Mouse (Mus musculus) hindbrain, embryonic 16.5 days (tissue): ENCODE results near the gene Plscr3. TPM values are rescaled to one million over a fixed set of nuclear protein-coding genes. Genes with fewer than 3 reads are reported as not detected.

Experiments
- ATAC-seq: fragments of 200-750 bp; cut with Nextera tagmentation; 2 replicates; pipeline ENCODE4 v1.8.0; 2017; ENCODE audit warnings: moderate TSS enrichment, moderate library complexity
- H3K27ac ChIP-seq: fragments of 300-500 bp; sonication (generic); 2 replicates; pipeline ENCODE4 v1.5.1; 2014; ENCODE audit warnings: low read depth, mild to moderate bottlenecking, control low read depth, low read length, moderate library complexity
- H3K27me3 ChIP-seq: fragments of 300-500 bp; sonication (generic); replicated peaks from 2 replicates; pipeline ENCODE4 v1.6.1; 2014; ENCODE audit warnings: low read length; ENCODE audit not compliant: control insufficient read depth, insufficient read depth
- H3K36me3 ChIP-seq: fragments of 300-500 bp; sonication (generic); 2 replicates; pipeline ENCODE4 v1.6.1; 2014; ENCODE audit warnings: mild to moderate bottlenecking, low read length, moderate library complexity, mixed read lengths; ENCODE audit not compliant: control insufficient read depth, insufficient read depth
- H3K4me1 ChIP-seq: fragments of 300-500 bp; sonication (generic); 2 replicates; pipeline ENCODE4 v1.6.1; 2014; ENCODE audit warnings: low read depth, low read length; ENCODE audit not compliant: control insufficient read depth, insufficient read depth
- H3K4me2 ChIP-seq: fragments of 300-500 bp; sonication (generic); 2 replicates; pipeline ENCODE4 v1.6.1; 2014; ENCODE audit warnings: mild to moderate bottlenecking, low read length, control low read depth, moderate library complexity
- H3K4me3 ChIP-seq: fragments of 300-500 bp; sonication (generic); 2 replicates; pipeline ENCODE4 v1.5.1; 2014; ENCODE audit warnings: mild to moderate bottlenecking, low read length, control low read depth, moderate library complexity
- H3K9ac ChIP-seq: fragments of 300-500 bp; sonication (generic); 2 replicates; pipeline ENCODE4 v1.6.1; 2014; ENCODE audit warnings: low read depth, mild to moderate bottlenecking, control low read depth, low read length, moderate library complexity
- H3K9me3 ChIP-seq: fragments of 300-500 bp; sonication (generic); 2 replicates; pipeline ENCODE4 v1.6.1; 2014; ENCODE audit warnings: mild to moderate bottlenecking, low read length, moderate library complexity; ENCODE audit not compliant: control insufficient read depth
- WGBS: fragments of 180-500 bp; shearing (Covaris S2); extraction: QIAGEN DNeasy Blood & Tissue Kit; methylation state at CpG from one replicate; pipeline ENCODE4 v1.1.7; 2014; 5-methylcytosine and 5-hydroxymethylcytosine counted together
- polyA plus RNA-seq: library from polyadenylated mRNA; unstranded; fragments of >200 nt; fragmentation: Nextera tagmentation; extraction: Ambion mirVana; gene quantifications from 2 replicates; pipeline ENCODE4 v1.2.1, GENCODE M21; 2015

Plscr3 gene
- polyA plus RNA-seq, result 37.3 and 48.6 TPM in 2 replicates

DNA sequence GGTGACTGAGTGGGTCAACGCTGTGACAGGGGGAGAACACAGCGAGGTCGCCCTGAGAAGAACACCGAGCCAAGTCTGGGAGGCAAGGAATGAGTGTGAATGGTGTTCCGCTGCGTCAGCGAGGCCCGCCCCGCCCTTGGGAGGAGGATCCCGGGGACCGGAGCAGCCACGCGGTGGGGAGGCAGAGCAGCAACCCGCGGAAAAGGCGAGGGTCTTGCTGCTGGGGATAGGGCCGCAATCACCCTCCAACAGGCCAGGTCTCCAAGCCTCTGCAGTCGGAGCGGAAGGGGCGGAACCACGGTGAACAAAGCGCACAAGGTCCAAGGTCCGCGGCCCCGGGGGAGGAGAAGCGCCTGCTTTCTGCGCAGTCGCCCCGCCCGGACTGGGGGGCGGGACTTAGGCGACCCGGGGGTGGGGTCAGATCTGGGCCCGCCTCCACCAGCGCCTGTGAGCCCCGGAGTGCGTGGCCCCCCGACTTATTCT lies at the start of gene Plscr3:
TSS of gene Plscr3 (plus strand) at position 179 of the 483 bp plus-strand sequence.
- Histone ChIP-seq H3K9me3 (no peaks in the 10 kb centered on the region), H3K4me1 (peaks cover 18% of the 10 kb centered on the region), H3K9ac (peak within 1 kb of the TSS; percentile 86), H3K27me3 (no peaks in the 10 kb centered on the region), H3K36me3 (peaks cover 13% of the 10 kb centered on the region), H3K4me2 (peak within 1 kb of the TSS; percentile 97), H3K4me3 (peak within 1 kb of the TSS; percentile 72), H3K27ac (peak within 1 kb of the TSS; percentile 96)
- 0% methylated on average over 29 of the region's 38 CpGs for WGBS
- ATAC-seq, result peak; percentile 94

DNA sequence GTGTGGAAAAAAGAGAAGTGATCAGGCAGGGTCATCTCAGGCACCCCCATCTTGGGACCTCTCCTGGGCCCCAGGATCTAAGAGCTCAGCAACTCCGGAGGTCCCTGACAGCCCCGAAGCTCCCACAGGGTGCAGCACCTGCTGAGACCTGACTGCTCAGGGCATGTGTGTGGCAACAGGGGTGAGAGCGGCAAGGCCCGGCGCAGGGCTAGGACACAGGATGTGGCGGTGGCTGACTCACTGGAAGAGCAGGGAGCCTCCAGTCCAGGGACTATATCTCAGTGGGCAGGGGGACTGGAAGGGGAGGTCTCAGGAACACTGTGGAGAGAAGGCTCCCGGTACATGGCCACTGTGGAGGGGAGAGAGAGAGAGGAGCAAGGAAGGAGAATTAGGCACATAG lies 48.3 kb upstream of the Plscr3 start:
- H3K36me3 ChIP-seq, result no peaks in the 10 kb centered on the region
- H3K27me3 ChIP-seq, result peaks cover 4% of the 10 kb centered on the region
- peaks cover 35% of the 10 kb centered on the region for H3K4me1 ChIP-seq
- 88% methylated on average over 7 of the region's 7 CpGs for WGBS
- H3K9me3 ChIP-seq, result no peaks in the 10 kb centered on the region
- no peak overlapping the region for H3K27ac ChIP-seq
- H3K9ac ChIP-seq, result no peak overlapping the region
- no peak overlapping the region for H3K4me2 ChIP-seq
- H3K4me3 ChIP-seq, result no peak overlapping the region
- ATAC-seq, result no peak

DNA sequence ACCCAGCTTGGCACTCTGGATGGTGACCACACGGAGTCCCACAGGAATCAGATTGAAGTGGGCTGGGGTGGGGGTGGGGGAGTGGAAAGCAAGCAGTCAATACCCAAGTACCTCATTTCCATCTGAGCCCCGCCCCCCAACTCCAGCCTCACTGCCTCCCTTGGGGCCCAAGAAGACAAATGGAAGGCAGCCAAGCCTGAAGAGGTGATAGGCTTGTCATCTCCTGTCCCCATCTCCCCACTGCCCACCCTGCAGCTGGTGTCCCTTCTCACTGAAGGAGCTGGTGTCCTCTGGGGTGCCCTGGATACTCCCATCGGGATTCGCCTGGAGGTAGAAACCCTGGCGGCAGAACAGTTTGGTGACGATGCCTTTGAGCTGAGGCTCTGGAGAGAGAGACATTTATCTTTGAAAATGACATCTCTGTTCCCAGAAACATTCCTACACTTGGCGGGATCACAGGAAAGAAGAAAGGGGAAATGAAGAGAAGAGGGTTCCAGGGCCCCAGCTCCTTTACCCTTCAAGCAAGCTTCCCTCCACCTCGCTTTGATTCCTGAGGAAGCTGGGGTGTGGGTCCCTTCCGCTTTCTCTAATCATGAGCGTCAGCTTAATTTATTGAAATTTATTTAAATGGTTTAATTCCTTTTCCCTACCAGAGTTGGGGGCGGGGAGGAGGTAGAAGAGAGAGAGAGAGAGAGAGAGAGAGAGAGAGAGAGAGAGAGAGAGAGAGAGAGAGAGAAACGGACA lies 46.6 kb upstream of the Plscr3 start:
- WGBS, result 16% methylated on average over 12 of the region's 12 CpGs
- peak overlapping the region; percentile 95 for H3K27ac ChIP-seq
- no peaks in the 10 kb centered on the region for H3K9me3 ChIP-seq
- H3K4me2 ChIP-seq, result peak overlapping the region; percentile 85
- peak overlapping the region; percentile 61 for H3K4me3 ChIP-seq
- H3K9ac ChIP-seq, result peak overlapping the region; percentile 85
- H3K36me3 ChIP-seq, result no peaks in the 10 kb centered on the region
- no peak for ATAC-seq
- H3K27me3 ChIP-seq, result peaks cover 2% of the 10 kb centered on the region
- H3K4me1 ChIP-seq, result peaks cover 49% of the 10 kb centered on the region

GRCm38 (mm10) chr11:69800138-69800391 lies 46.1 kb upstream of the Plscr3 start:
- ATAC-seq, result peak; percentile 1; the same call in 1 of the 2 replicates
- H3K9ac ChIP-seq, result peak overlapping the region; percentile 85
- peak overlapping the region; percentile 61 for H3K4me3 ChIP-seq
- peaks cover 54% of the 10 kb centered on the region for H3K4me1 ChIP-seq
- no peaks in the 10 kb centered on the region for H3K9me3 ChIP-seq
- H3K27me3 ChIP-seq, result peaks cover 7% of the 10 kb centered on the region
- H3K4me2 ChIP-seq, result peak overlapping the region; percentile 85
- no peaks in the 10 kb centered on the region for H3K36me3 ChIP-seq
- H3K27ac ChIP-seq, result peak overlapping the region; percentile 95
- under 1% methylated on average over 11 of the region's 11 CpGs for WGBS

- WGBS, result 0% methylated on average over 34 of the region's 36 CpGs
- peak overlapping the region; percentile 85 for H3K4me2 ChIP-seq
- H3K36me3 ChIP-seq, result no peaks in the 10 kb centered on the region
- peak; percentile 81 for ATAC-seq
- peaks cover 52% of the 10 kb centered on the region for H3K4me1 ChIP-seq
- peak overlapping the region; percentile 95 for H3K27ac ChIP-seq
- peak overlapping the region; percentile 85 for H3K9ac ChIP-seq
- H3K4me3 ChIP-seq, result peak overlapping the region; percentile 61
- no peaks in the 10 kb centered on the region for H3K9me3 ChIP-seq
- peaks cover 7% of the 10 kb centered on the region for H3K27me3 ChIP-seq
Observed at GRCm38 (mm10) chr11:69800392-69801197, 45.6 kb upstream of the Plscr3 start.

- WGBS, result under 1% methylated on average over 33 of the region's 33 CpGs
- no peak for ATAC-seq
Observed at GRCm38 (mm10) chr11:69801379-69801977, 44.7 kb upstream of the Plscr3 start, which contains the start of gene Fgf11. Fgf11 (minus strand) TSS chr11:69801857.

DNA sequence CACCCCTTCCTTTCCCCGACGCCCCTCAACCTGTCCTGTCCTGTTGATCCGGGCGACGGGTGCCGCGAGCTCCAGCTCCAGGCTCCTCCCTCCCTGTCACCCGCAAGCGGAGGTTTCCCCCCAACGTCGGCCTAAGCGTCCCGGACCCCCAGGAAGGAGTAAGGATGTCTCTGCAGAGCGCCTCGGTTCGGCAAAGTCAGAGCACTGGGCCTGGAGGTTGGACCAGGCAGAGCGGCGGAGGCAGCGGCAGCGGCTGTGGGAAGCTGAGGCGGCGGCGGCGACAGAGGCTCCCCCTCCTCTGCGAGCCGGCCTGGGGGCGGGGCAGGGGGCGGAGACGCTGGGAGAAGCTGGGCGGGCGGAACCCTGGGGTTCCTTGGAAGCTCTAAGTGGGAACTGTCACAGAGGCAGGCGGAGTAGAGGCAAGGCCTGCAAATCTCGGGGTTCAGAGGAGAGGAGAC lies 43.5 kb upstream of the Plscr3 start:
- Histone ChIP-seq H3K9ac (peak overlapping the region; percentile 85), H3K9me3 (no peaks in the 10 kb centered on the region), H3K36me3 (no peaks in the 10 kb centered on the region), H3K4me1 (peaks cover 50% of the 10 kb centered on the region), H3K4me2 (peak overlapping the region; percentile 85), H3K27me3 (peaks cover 18% of the 10 kb centered on the region), H3K27ac (peak overlapping the region; percentile 95), H3K4me3 (peak overlapping the region; percentile 61)
- ATAC-seq, result peak; percentile 48
- WGBS, result under 1% methylated on average over 28 of the region's 33 CpGs

More at GRCm38 (mm10) chr11:69801379-69801977, 44.7 kb upstream of the Plscr3 start, which contains the start of gene Fgf11:
- H3K4me3 ChIP-seq, result peak within 1 kb of the TSS; percentile 61
- H3K4me2 ChIP-seq, result peak within 1 kb of the TSS; percentile 85
- no peaks in the 10 kb centered on the region for H3K9me3 ChIP-seq
- peaks cover 50% of the 10 kb centered on the region for H3K4me1 ChIP-seq
- H3K9ac ChIP-seq, result peak within 1 kb of the TSS; percentile 85
- no peaks in the 10 kb centered on the region for H3K36me3 ChIP-seq
- peak within 1 kb of the TSS; percentile 95 for H3K27ac ChIP-seq
- peaks cover 14% of the 10 kb centered on the region for H3K27me3 ChIP-seq

- H3K4me3 ChIP-seq, result peak overlapping the region; percentile 61
- 2% methylated on average over 12 of the region's 12 CpGs for WGBS
- H3K4me2 ChIP-seq, result peak overlapping the region; percentile 85
- H3K27ac ChIP-seq, result peak overlapping the region; percentile 21
- H3K9ac ChIP-seq, result peak overlapping the region; percentile 85
- no peaks in the 10 kb centered on the region for H3K9me3 ChIP-seq
- H3K27me3 ChIP-seq, result peaks cover 18% of the 10 kb centered on the region
- ATAC-seq, result no peak
- H3K4me1 ChIP-seq, result peaks cover 50% of the 10 kb centered on the region
- H3K36me3 ChIP-seq, result no peaks in the 10 kb centered on the region
Observed at GRCm38 (mm10) chr11:69803328-69803727, 42.8 kb upstream of the Plscr3 start.
